Mouse (Mus musculus): Measurements from ENCODE around the gene Amotl2. TPM values are rescaled to one million over a fixed set of nuclear protein-coding genes. Genes with fewer than 3 reads are reported as not detected.

The Amotl2 gene
- polyA plus RNA-seq, 2 experiments = 52.7 to 58.9 TPM

DNA sequence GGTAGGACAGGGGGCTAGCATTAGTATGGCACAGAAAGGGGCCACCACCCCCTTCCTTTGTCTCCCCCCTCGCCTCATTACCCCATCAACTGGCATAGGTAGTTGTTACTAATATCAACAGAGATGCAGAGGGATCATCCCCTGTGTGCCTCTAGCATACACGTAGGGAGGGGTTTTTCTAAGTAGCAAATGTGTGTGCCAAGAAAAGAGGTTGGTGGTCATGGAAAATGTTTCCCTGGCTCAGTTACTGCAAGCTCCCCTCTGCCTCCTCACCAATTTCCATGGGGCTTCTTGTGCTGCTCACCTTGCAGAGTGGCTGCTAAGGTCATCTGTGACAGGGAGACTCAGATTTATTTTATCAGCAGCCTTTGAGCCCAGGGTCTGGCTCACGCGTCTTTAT, 2.6 kb downstream of the Amotl2 start:
- DNase-seq (ENCODE audit: low spot score) (peak; percentile 60), ATAC-seq (ENCODE audit: low FRiP score, low read depth) (no peak)
- Histone ChIP-seq H3K9ac (ENCODE audit: low read depth, low read length, severe bottlenecking) (peak overlapping the region; percentile 99), H3K27me3 (ENCODE audit: control insufficient read depth, insufficient read depth, low read length) (no peaks in the 10 kb centered on the region), H3K4me2 (replicated peaks; ENCODE audit: low read depth, low read length, severe bottlenecking) (peak overlapping the region; percentile 92), H3K36me3 (ENCODE audit: control insufficient read depth, insufficient read depth, low read length) (peaks cover 45% of the 10 kb centered on the region), H3K27ac (replicated peaks; ENCODE audit: low read depth, low read length) (peak overlapping the region; percentile 98), H3K4me1 (ENCODE audit: control insufficient read depth, insufficient read depth, low read length) (peaks cover 76% of the 10 kb centered on the region), H3K9me3 (ENCODE audit: control insufficient read depth, low read length) (no peaks in the 10 kb centered on the region), H3K4me3 (replicated peaks; ENCODE audit: low read length) (peak overlapping the region; percentile 100)
- 5% methylated on average over 4 of the region's 4 CpGs for WGBS
- TF ChIP-seq POLR2A (IDR thresholded peaks at IDR 0.05; ENCODE audit: borderline replicate concordance, extremely low read depth, insufficient read depth, insufficient read length) = no peak

GRCm38 (mm10) chr9:102719936-102720566, 3.6 kb downstream of the Amotl2 start:
- no peaks in the 10 kb centered on the region for H3K27me3 ChIP-seq (ENCODE audit: control insufficient read depth, insufficient read depth, low read length)
- peaks cover 76% of the 10 kb centered on the region for H3K4me1 ChIP-seq (ENCODE audit: control insufficient read depth, insufficient read depth, low read length)
- H3K9ac ChIP-seq (ENCODE audit: low read depth, low read length, severe bottlenecking) = peak overlapping the region; percentile 99
- peaks cover 54% of the 10 kb centered on the region for H3K36me3 ChIP-seq (ENCODE audit: control insufficient read depth, insufficient read depth, low read length)
- H3K27ac ChIP-seq (replicated peaks; ENCODE audit: low read depth, low read length) = 0 out of 2 replicates have a peak overlapping the region, but pooled peaks have one; percentile 26
- H3K9me3 ChIP-seq (ENCODE audit: control insufficient read depth, low read length) = no peaks in the 10 kb centered on the region
- H3K4me2 ChIP-seq (replicated peaks; ENCODE audit: low read depth, low read length, severe bottlenecking) = peak overlapping the region; percentile 92
- DNase-seq (ENCODE audit: low spot score) (no peak), ATAC-seq (ENCODE audit: low FRiP score, low read depth) (no peak)
- no peak for TF ChIP-seq POLR2A (IDR thresholded peaks at IDR 0.05; ENCODE audit: borderline replicate concordance, extremely low read depth, insufficient read depth, insufficient read length)
- peak overlapping the region; percentile 100 for H3K4me3 ChIP-seq (replicated peaks; ENCODE audit: low read length)
- WGBS = 65% methylated on average over 17 of the region's 17 CpGs

- 56% methylated on average over 18 of the region's 18 CpGs for WGBS
- H3K9ac ChIP-seq (ENCODE audit: low read depth, low read length, severe bottlenecking) = peak overlapping the region; percentile 99
- no peak for DNase-seq (ENCODE audit: low spot score)
- 0 out of 2 replicates have a peak overlapping the region, but pooled peaks have one; percentile 26 for H3K27ac ChIP-seq (replicated peaks; ENCODE audit: low read depth, low read length)
- peak overlapping the region; percentile 100 for H3K4me3 ChIP-seq (replicated peaks; ENCODE audit: low read length)
- peak overlapping the region; percentile 92 for H3K4me2 ChIP-seq (replicated peaks; ENCODE audit: low read depth, low read length, severe bottlenecking)
- no peaks in the 10 kb centered on the region for H3K9me3 ChIP-seq (ENCODE audit: control insufficient read depth, low read length)
- no peak for ATAC-seq (ENCODE audit: low FRiP score, low read depth)
- H3K4me1 ChIP-seq (ENCODE audit: control insufficient read depth, insufficient read depth, low read length) = peaks cover 76% of the 10 kb centered on the region
- no peaks in the 10 kb centered on the region for H3K27me3 ChIP-seq (ENCODE audit: control insufficient read depth, insufficient read depth, low read length)
- peaks cover 60% of the 10 kb centered on the region for H3K36me3 ChIP-seq (ENCODE audit: control insufficient read depth, insufficient read depth, low read length)
- no peak for TF ChIP-seq POLR2A (IDR thresholded peaks at IDR 0.05; ENCODE audit: borderline replicate concordance, extremely low read depth, insufficient read depth, insufficient read length)
Observed at GRCm38 (mm10) chr9:102720567-102721167, 4.2 kb downstream of the Amotl2 start.

DNA sequence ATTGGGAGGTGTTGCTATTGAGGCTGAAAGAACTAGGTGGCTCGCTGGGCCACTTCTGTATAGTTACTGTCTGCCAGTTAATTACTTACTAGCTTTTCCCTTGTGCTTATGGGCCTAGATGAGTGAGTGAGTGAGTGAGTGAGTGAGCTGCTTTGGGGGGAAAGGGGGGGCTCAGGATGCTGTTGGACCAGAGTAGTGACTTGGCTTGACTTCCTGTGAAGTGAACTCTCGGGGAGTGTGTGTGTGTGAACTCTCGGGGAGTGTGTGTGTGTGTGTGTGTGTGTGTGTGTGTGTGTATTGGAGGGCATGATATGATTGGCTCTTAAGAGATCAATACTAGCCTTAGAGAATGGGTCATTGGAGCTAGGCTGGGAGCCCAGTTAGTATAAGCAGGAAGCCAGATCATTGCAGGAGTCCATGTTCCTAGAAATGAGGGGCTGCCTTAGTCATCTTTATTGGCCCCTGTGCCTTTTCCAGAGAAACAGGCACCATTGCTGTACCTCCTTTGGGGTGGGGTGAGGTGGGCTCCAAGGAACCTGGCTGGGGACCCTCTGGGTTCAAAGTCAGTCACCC, 5.0 kb downstream of the Amotl2 start:
- no peak for TF ChIP-seq POLR2A (IDR thresholded peaks at IDR 0.05; ENCODE audit: borderline replicate concordance, extremely low read depth, insufficient read depth, insufficient read length)
- H3K27me3 ChIP-seq (ENCODE audit: control insufficient read depth, insufficient read depth, low read length) = no peaks in the 10 kb centered on the region
- WGBS = 39% methylated on average over 3 of the region's 3 CpGs
- H3K4me3 ChIP-seq (replicated peaks; ENCODE audit: low read length) = peak overlapping the region; percentile 100
- peaks cover 68% of the 10 kb centered on the region for H3K36me3 ChIP-seq (ENCODE audit: control insufficient read depth, insufficient read depth, low read length)
- H3K9ac ChIP-seq (ENCODE audit: low read depth, low read length, severe bottlenecking) = peak overlapping the region; percentile 99
- H3K9me3 ChIP-seq (ENCODE audit: control insufficient read depth, low read length) = no peaks in the 10 kb centered on the region
- DNase-seq (ENCODE audit: low spot score) = no peak
- peak overlapping the region; percentile 92 for H3K4me2 ChIP-seq (replicated peaks; ENCODE audit: low read depth, low read length, severe bottlenecking)
- H3K4me1 ChIP-seq (ENCODE audit: control insufficient read depth, insufficient read depth, low read length) = peaks cover 74% of the 10 kb centered on the region
- ATAC-seq (ENCODE audit: low FRiP score, low read depth) = no peak
- H3K27ac ChIP-seq (replicated peaks; ENCODE audit: low read depth, low read length) = peak overlapping the region; percentile 59; the same call in 1 of the 2 replicates

- DNase-seq (ENCODE audit: low spot score) (no peak), ATAC-seq (ENCODE audit: low FRiP score, low read depth) (no peak)
- peaks cover 76% of the 10 kb centered on the region for H3K4me1 ChIP-seq (ENCODE audit: control insufficient read depth, insufficient read depth, low read length)
- H3K9ac ChIP-seq (ENCODE audit: low read depth, low read length, severe bottlenecking) = peak overlapping the region; percentile 36
- no peaks in the 10 kb centered on the region for H3K9me3 ChIP-seq (ENCODE audit: control insufficient read depth, low read length)
- peak overlapping the region; percentile 100 for H3K4me3 ChIP-seq (replicated peaks; ENCODE audit: low read length)
- peak overlapping the region; percentile 59 for H3K27ac ChIP-seq (replicated peaks; ENCODE audit: low read depth, low read length)
- WGBS = 46% methylated on average over 9 of the region's 9 CpGs
- no peaks in the 10 kb centered on the region for H3K27me3 ChIP-seq (ENCODE audit: control insufficient read depth, insufficient read depth, low read length)
- no peak for TF ChIP-seq POLR2A (IDR thresholded peaks at IDR 0.05; ENCODE audit: borderline replicate concordance, extremely low read depth, insufficient read depth, insufficient read length)
- H3K36me3 ChIP-seq (ENCODE audit: control insufficient read depth, insufficient read depth, low read length) = peaks cover 74% of the 10 kb centered on the region
- peak overlapping the region; percentile 92 for H3K4me2 ChIP-seq (replicated peaks; ENCODE audit: low read depth, low read length, severe bottlenecking)
Observed at GRCm38 (mm10) chr9:102722071-102722561, 5.6 kb downstream of the Amotl2 start.

Data from limb, embryonic 14.5 days (tissue).